Mouse (Mus musculus): ENCODE measurements around the gene Pofut2. TPM values are rescaled to one million over a fixed set of nuclear protein-coding genes. Genes with fewer than 3 reads are reported as not detected.

The Pofut2 gene
- 29.7 and 30.2 TPM in 2 replicates for polyA plus RNA-seq (2015; fragmentation: Nextera tagmentation; extraction: Ambion mirVana)

DNA sequence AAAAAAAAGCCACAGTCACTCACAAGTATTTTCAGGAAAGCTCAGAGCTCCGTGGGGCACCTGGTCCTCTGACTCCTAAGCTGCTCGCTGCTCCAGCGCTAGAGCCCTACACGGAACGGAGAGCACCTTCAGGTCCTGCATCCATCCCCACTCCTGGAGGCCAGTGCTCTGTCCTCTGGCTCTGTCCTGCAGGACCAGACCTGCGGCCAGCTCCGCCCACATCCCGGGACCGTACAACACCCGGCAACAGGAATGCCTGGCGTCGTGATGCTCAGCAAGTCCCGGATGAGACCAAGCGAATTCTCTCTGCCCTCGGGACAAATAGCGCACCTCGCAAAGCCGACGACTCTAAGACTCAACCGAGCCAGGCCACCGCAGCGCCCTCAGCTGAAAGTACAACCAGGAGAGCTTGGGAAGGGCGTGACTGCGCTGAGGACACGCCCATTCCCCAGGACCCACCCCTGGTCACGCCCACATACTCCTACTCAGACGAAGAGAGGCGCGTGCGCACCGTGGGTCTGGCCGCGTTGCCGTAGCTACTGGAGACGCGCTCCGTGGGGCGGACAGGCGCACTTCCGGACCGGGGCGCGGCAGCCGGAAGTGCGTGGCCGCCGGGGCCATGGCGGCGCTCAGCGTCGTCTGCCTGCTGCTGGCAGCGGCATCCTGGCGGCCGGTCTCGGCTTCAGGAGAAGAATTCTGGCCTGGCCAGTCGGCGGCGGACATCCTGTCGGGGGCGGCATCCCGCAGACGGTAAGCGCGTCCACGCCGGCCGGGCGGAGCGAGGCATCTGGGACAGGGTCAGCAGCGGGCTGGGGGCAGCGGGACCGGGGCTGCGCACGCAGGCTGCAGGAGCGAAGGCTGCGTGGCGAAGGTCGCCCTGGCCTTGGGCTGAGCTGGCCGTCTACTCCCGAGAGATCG is at the start of gene Pofut2:
Gene Pofut2 (plus strand): TSS at position 515 of the 918 bp plus-strand sequence.
- peaks cover 35% of the 10 kb centered on the region for H3K36me3 ChIP-seq
- ATAC-seq (ENCODE audit: low read depth) (peak; percentile 98), DNase-seq (peak; percentile 97)
- no peaks in the 10 kb centered on the region for H3K9me3 ChIP-seq (replicated peaks)
- H3K4me2 ChIP-seq, result peak within 1 kb of the TSS; percentile 94
- H3K9ac ChIP-seq, result peak within 1 kb of the TSS; percentile 93
- WGBS (ENCODE audit: insufficient replicate concordance), result under 1% methylated on average over 80 of the region's 81 CpGs
- peak within 1 kb of the TSS; percentile 80 for H3K27ac ChIP-seq
- peak within 1 kb of the TSS; percentile 93 for H3K4me3 ChIP-seq (replicated peaks)
- H3K27me3 ChIP-seq, result 0 out of 2 replicates have a peak, but pooled peaks cover 10% of the 10 kb centered on the region
- H3K4me1 ChIP-seq (replicated peaks), result peaks cover 23% of the 10 kb centered on the region

DNA sequence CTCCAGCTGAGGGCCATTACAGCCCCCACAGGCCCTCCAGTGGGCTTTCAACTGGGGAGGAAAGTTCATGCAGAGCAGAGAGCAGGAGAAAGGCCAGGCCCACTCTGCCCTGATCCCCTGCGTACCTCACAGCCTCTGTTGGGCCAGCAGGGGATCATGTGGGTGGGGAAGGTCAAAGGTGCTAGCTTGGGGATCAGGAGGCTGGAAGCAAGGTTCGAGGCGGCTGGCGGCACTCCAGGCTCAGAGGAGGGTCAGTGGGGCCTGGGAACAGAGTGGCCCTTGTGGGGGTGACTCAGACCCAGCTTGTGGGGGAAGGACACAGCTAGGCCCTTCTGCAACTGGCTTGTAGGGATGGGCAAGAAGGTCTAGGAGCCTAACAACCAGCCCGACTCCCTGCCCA is 49.8 kb upstream of the Pofut2 start:
- 0 out of 2 replicates have a peak overlapping the region, but pooled peaks have one; percentile 26 for H3K9ac ChIP-seq
- H3K36me3 ChIP-seq, result no peaks in the 10 kb centered on the region
- no peaks in the 10 kb centered on the region for H3K9me3 ChIP-seq (replicated peaks)
- peaks cover 65% of the 10 kb centered on the region for H3K4me1 ChIP-seq (replicated peaks)
- peak overlapping the region; percentile 47 for H3K27ac ChIP-seq
- ATAC-seq (ENCODE audit: low read depth) (no peak), DNase-seq (no peak)
- H3K27me3 ChIP-seq, result no peaks in the 10 kb centered on the region; the same call in 1 of the 2 replicates
- H3K4me2 ChIP-seq, result no peak overlapping the region
- WGBS (ENCODE audit: insufficient replicate concordance), result 84% methylated on average over 5 of the region's 5 CpGs
- H3K4me3 ChIP-seq (replicated peaks), result no peak overlapping the region

DNA sequence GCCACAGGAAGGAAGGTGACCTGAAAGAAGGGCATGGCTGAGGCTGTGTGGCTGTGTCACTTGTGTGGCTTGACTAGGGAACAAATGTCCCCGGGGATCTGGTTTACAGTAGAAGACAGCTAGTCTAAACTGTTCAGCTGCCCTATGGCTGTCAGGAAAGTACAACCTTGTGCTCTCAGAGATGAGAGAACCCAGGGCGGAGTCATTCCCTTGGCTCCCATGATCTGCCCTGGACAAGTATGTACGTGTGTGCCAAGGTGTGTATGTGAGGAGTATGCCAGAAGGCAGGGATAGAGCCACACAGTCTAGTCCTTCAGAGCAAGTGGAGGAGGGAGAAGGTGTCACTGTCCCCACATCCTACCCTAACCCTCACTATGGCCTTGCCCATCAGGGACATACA is 48.4 kb upstream of the Pofut2 start:
- Histone ChIP-seq H3K9ac (peak overlapping the region; percentile 77), H3K27me3 (no peaks in the 10 kb centered on the region), H3K4me2 (peak overlapping the region; percentile 68), H3K4me3 (replicated peaks) (peak overlapping the region; percentile 47; the same call in 1 of the 2 replicates), H3K9me3 (replicated peaks) (no peaks in the 10 kb centered on the region), H3K4me1 (replicated peaks) (peaks cover 79% of the 10 kb centered on the region), H3K27ac (peak overlapping the region; percentile 95), H3K36me3 (no peaks in the 10 kb centered on the region)
- WGBS (ENCODE audit: insufficient replicate concordance), result 60% methylated on average over 3 of the region's 3 CpGs
- ATAC-seq (ENCODE audit: low read depth) (peak; percentile 41), DNase-seq (no peak)

DNA sequence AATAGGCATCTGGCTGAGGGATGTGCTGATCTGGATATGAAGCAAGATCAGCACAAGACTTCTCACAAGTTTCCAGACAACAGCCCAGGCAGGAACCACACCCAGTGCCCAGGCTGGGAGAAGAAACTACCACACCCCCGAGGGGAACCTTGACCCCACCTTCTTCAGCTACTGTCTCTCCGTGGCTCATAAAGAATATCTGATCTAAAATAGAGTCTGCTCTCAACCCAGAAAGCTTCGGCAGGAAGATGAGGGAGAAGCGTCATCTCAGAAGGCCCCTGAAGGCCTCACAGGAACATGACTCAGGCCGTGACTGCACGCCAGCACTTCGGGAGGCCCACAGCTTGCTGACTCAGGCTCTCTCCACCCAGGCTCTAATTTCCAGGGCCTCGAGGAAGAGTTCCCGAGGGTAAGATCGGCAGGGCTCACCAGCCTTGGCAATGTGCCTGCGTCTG is 47.9 kb upstream of the Pofut2 start:
- ATAC-seq (ENCODE audit: low read depth), result peak; percentile 89
- H3K27me3 ChIP-seq, result no peaks in the 10 kb centered on the region
- H3K36me3 ChIP-seq, result no peaks in the 10 kb centered on the region
- peak overlapping the region; percentile 95 for H3K27ac ChIP-seq
- H3K4me3 ChIP-seq (replicated peaks), result peak overlapping the region; percentile 47
- peak overlapping the region; percentile 68 for H3K4me2 ChIP-seq
- 11% methylated on average over 11 of the region's 11 CpGs for WGBS (ENCODE audit: insufficient replicate concordance)
- H3K9me3 ChIP-seq (replicated peaks), result no peaks in the 10 kb centered on the region
- DNase-seq, result peak; percentile 78
- H3K9ac ChIP-seq, result peak overlapping the region; percentile 77
- peaks cover 83% of the 10 kb centered on the region for H3K4me1 ChIP-seq (replicated peaks)

DNA sequence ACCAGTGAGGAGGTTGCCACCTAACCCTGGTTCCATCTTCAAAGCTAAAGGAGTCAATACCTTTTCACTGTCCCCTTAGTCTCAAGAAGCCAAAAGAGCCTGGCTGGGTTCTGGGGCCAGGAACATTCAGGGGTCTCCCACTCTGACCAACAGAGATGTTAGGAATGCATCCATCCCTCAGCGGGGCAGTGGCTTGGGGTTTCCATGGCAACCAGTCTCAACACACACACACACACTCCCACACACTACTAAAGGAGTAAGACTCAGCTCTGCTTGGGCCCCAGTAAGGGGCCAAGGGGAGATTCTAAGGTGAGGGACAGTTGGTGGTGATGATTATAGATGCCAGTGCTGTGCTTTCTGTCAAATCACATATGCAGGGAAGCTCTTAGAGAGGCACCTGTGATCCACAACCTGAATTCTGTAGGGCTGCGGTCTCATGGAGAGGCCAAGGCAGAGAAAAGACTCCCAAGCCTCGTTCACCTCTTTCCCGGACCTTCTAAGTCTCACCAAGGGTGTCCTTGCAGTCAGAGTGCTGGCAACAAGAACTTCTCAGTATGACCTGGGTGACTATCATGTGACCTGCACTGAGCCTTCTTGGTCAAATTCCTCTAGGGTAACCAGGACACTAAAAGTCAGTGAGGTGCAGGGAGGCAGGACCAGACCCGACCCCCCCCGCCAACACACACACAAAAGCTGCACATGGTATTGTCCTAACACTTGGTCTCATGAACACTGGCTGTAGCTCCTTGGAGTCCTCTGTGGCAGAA is 46.5 kb upstream of the Pofut2 start:
- H3K4me3 ChIP-seq (replicated peaks), result 0 out of 2 replicates have a peak overlapping the region, but pooled peaks have one; percentile 47
- DNase-seq, result no peak
- peak overlapping the region; percentile 68 for H3K4me2 ChIP-seq
- H3K27ac ChIP-seq, result peak overlapping the region; percentile 95
- peaks cover 87% of the 10 kb centered on the region for H3K4me1 ChIP-seq (replicated peaks)
- H3K9ac ChIP-seq, result peak overlapping the region; percentile 77
- ATAC-seq (ENCODE audit: low read depth), result no peak
- no peaks in the 10 kb centered on the region for H3K27me3 ChIP-seq
- 82% methylated on average over 6 of the region's 6 CpGs for WGBS (ENCODE audit: insufficient replicate concordance)
- no peaks in the 10 kb centered on the region for H3K9me3 ChIP-seq (replicated peaks)
- no peaks in the 10 kb centered on the region for H3K36me3 ChIP-seq

DNA sequence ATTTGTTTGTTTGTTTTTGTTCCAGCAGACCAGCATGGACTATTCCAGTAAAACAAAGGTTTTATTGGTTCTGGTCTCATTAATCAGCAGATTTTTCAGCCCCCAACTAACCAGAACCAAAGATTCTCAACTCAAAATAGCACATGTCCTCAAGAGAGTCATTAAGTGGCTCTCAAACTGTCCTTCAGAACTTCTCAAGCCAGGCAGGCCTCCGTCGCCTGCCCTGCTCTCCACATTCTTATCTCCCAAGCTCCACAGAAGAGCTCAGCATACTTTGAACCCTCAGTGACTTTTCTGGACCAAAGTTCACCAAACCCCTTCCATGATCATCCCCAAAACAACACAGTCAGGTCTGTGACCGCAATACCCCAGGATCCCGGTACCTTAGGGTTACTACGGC is 45.5 kb upstream of the Pofut2 start:
- Histone ChIP-seq H3K9ac (no peak overlapping the region), H3K4me3 (replicated peaks) (no peak overlapping the region), H3K27ac (peak overlapping the region; percentile 95), H3K9me3 (replicated peaks) (no peaks in the 10 kb centered on the region), H3K27me3 (no peaks in the 10 kb centered on the region), H3K36me3 (no peaks in the 10 kb centered on the region), H3K4me1 (replicated peaks) (peaks cover 96% of the 10 kb centered on the region), H3K4me2 (no peak overlapping the region)
- 71% methylated on average over 5 of the region's 5 CpGs for whole genome bisulfite sequencing (ENCODE audit: insufficient replicate concordance)
- DNase-seq, result no peak
- ATAC-seq (ENCODE audit: low read depth), result no peak

DNA sequence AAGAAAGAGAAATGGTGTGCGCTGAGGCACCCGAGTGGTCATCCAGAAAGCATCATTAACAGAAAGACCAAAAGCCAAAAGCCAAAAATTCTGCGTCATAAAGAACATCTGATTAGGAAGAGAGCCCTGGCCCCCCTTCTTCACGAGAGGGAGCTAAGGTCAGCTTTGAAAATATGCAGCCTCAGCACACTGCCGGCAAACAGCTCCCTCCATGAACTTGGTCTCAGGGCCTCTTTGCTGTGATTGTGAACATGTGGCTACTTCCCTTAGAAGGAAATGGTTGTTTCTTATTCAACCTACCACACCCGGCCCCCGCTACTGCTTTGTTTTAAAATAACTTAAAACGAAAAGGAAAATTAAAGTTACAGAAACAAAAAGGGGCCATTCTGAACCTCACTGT is 44.4 kb upstream of the Pofut2 start:
- Histone ChIP-seq H3K9me3 (replicated peaks) (no peaks in the 10 kb centered on the region), H3K27ac (peak overlapping the region; percentile 95), H3K4me1 (replicated peaks) (peaks cover 95% of the 10 kb centered on the region), H3K4me3 (replicated peaks) (no peak overlapping the region), H3K36me3 (no peaks in the 10 kb centered on the region), H3K4me2 (no peak overlapping the region), H3K27me3 (no peaks in the 10 kb centered on the region), H3K9ac (no peak overlapping the region)
- WGBS (ENCODE audit: insufficient replicate concordance), result 54% methylated on average over 8 of the region's 8 CpGs
- no peak for DNase-seq
- ATAC-seq (ENCODE audit: low read depth), result no peak

DNA sequence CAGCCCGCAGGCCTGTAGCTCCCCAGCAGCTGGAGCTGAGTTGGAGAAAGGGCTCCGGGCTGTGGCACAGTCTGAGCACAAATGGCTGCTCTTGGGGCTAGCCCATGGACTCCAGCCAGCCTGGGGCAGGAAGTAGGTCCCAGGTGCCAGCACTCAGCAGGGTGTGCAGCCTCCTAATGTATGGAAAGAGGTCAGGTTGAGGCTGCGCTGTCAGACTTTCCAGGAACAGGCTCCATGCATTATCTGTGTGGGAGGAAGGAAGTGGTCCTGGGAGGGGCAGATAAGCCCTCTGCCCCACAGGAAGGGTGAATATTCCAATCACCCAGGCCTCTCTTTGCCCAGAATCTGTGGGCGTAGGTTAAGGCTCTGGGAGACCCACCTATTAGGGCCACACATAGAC is 43.4 kb upstream of the Pofut2 start:
- ATAC-seq (ENCODE audit: low read depth) (peak; percentile 10), DNase-seq (peak; percentile 36)
- H3K9ac ChIP-seq, result peak overlapping the region; percentile 55; the same call in 1 of the 2 replicates
- no peaks in the 10 kb centered on the region for H3K27me3 ChIP-seq
- no peaks in the 10 kb centered on the region for H3K9me3 ChIP-seq (replicated peaks)
- peak overlapping the region; percentile 78 for H3K27ac ChIP-seq
- 28% methylated on average over 4 of the region's 4 CpGs for WGBS (ENCODE audit: insufficient replicate concordance)
- H3K36me3 ChIP-seq, result no peaks in the 10 kb centered on the region
- peak overlapping the region; percentile 13 for H3K4me2 ChIP-seq
- peaks cover 98% of the 10 kb centered on the region for H3K4me1 ChIP-seq (replicated peaks)
- no peak overlapping the region for H3K4me3 ChIP-seq (replicated peaks)

DNA sequence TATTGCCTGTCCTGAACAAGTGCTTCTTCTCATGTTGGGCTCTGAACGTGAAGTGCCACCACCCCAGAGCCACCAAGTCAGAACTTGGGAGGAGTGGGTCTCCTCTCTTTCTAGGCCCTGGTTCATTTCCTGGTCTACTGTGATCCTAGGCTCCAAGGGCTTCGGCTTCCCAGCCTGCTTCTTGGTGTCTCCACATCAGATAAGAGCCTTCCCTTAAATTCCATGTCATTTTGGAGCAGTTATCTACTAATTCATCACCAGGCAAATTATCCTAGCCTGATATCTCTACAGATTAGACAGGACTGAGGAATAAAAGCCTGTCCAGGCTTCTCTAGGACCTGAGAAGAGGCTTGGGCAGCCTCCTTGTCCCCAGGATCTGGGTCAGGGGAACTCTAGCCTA is 42.7 kb upstream of the Pofut2 start:
- no peak for ATAC-seq (ENCODE audit: low read depth)
- H3K27ac ChIP-seq, result peak overlapping the region; percentile 78
- WGBS (ENCODE audit: insufficient replicate concordance), result 48% methylated on average over 2 of the region's 2 CpGs
- no peaks in the 10 kb centered on the region for H3K9me3 ChIP-seq (replicated peaks)
- H3K4me3 ChIP-seq (replicated peaks), result no peak overlapping the region
- DNase-seq, result no peak
- peak overlapping the region; percentile 13; the same call in 1 of the 2 replicates for H3K4me2 ChIP-seq
- peak overlapping the region; percentile 55; the same call in 1 of the 2 replicates for H3K9ac ChIP-seq
- peaks cover 98% of the 10 kb centered on the region for H3K4me1 ChIP-seq (replicated peaks)
- H3K27me3 ChIP-seq, result no peaks in the 10 kb centered on the region
- no peaks in the 10 kb centered on the region for H3K36me3 ChIP-seq

DNA sequence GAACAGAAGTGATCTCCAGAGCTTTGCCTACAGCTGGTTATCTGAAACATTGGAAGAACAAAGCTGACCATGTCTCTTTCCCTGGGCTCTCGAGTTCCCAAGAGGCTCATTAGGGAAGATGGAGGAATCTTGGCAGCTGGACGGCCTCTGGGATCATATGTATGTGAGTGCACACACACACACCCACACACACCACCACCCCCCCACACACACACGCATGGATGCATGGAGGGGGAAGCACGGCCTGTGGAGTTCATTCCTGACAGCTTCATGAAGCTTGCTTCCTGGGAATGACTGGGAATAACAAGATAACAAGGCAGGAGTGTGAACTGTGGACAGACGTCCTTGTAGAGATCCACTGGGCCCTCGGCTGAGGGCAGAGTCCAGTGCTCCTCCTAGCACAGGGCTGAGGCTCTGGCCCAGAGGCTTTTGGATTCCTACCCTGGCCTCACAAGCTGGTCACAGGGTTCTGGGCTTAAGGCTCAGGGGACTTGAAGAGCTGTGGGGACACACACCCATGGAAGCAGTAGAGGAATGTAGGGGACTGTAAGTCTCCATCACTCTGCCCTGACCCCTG is 41.8 kb upstream of the Pofut2 start:
- H3K9ac ChIP-seq, result no peak overlapping the region
- DNase-seq (no peak), ATAC-seq (ENCODE audit: low read depth) (no peak)
- 60% methylated on average over 6 of the region's 6 CpGs for WGBS (ENCODE audit: insufficient replicate concordance)
- H3K4me1 ChIP-seq (replicated peaks), result peaks cover 98% of the 10 kb centered on the region
- no peaks in the 10 kb centered on the region for H3K27me3 ChIP-seq
- H3K9me3 ChIP-seq (replicated peaks), result no peaks in the 10 kb centered on the region
- no peak overlapping the region for H3K4me2 ChIP-seq
- no peak overlapping the region for H3K4me3 ChIP-seq (replicated peaks)
- peak overlapping the region; percentile 70 for H3K27ac ChIP-seq
- no peaks in the 10 kb centered on the region for H3K36me3 ChIP-seq

DNA sequence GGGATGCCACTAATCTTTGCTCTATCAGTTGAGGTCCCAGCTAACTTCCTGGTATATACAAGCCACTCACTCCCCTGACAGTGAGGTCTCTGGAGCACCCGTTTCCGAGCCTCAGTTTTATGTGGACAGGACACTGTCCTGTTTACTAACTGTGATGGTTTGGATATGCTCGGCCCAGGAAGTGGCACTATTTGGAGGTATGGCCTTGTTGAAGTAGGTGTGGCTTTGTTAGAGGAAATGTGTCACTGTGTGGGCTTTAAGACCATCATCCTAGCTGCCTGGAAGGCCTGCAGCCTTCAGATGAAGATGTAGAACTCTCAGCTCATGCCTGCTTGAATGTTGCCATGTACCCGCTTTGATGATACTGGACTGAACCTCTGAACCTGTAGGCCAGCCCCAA is 41.0 kb upstream of the Pofut2 start:
- Histone ChIP-seq H3K27ac (peak overlapping the region; percentile 70), H3K27me3 (no peaks in the 10 kb centered on the region), H3K9ac (no peak overlapping the region), H3K36me3 (no peaks in the 10 kb centered on the region), H3K4me2 (no peak overlapping the region), H3K9me3 (replicated peaks) (no peaks in the 10 kb centered on the region), H3K4me1 (replicated peaks) (peaks cover 98% of the 10 kb centered on the region), H3K4me3 (replicated peaks) (no peak overlapping the region)
- ATAC-seq (ENCODE audit: low read depth) (no peak), DNase-seq (no peak)
- 66% methylated on average over 4 of the region's 4 CpGs for WGBS (ENCODE audit: insufficient replicate concordance)
